Mouse (Mus musculus): Measurements from ENCODE around the gene Chst1.

DNA sequence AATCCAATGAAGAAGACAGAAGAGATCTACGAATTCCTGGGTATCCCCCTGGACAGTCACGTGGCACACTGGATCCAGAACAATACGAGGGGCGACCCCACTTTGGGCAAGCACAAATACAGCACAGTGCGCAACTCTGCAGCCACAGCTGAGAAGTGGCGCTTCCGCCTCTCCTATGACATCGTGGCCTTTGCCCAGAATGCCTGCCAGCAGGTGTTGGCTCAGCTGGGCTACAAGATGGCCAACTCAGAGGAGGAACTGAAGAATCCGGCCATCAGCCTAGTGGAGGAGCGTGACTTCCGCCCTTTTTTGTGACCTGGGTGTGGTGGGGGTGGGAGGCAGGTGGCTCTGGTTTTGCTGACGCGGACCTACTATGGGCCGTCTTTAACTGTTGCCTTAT lies 14.6 kb downstream of the Chst1 start:
- TF ChIP-seq CTCF (IDR thresholded peaks at IDR 0.05; ENCODE audit: low read depth, low read length): no peak
- TF ChIP-seq POLR2A (IDR thresholded peaks at IDR 0.05; ENCODE audit: borderline replicate concordance, low read depth, low read length): no peak

Measured in bone marrow macrophage, adult 2 months (primary cell).